Mouse (Mus musculus) kidney, embryonic 14.5 days (tissue): Measurements from ENCODE around the gene Paf1. TPM values are rescaled to one million over a fixed set of nuclear protein-coding genes. Genes with fewer than 3 reads are reported as not detected.

ENCODE experiments used
- ATAC-seq: fragments of 200-750 bp; cut with Nextera tagmentation; 2 replicates; pipeline ENCODE4 v1.8.0; 2017; ENCODE audit warnings: moderate number of reproducible peaks, mild to moderate bottlenecking, moderate TSS enrichment, moderate library complexity; ENCODE audit not compliant: low FRiP score, low TSS enrichment
- H3K27ac ChIP-seq: fragments of 300-500 bp; sonication (generic); 2 replicates; pipeline ENCODE4 v1.5.1; 2014; ENCODE audit warnings: low read depth, mild to moderate bottlenecking, low read length, moderate library complexity, mixed read lengths
- H3K27me3 ChIP-seq: fragments of 300-500 bp; sonication (generic); 2 replicates; pipeline ENCODE4 v1.6.1; 2014; ENCODE audit warnings: mild to moderate bottlenecking, low read length; ENCODE audit not compliant: control insufficient read depth, insufficient read depth
- H3K36me3 ChIP-seq: fragments of 300-500 bp; sonication (generic); 2 replicates; pipeline ENCODE4 v1.6.1; 2014; ENCODE audit warnings: low read length, mixed read lengths; ENCODE audit not compliant: control insufficient read depth, insufficient read depth
- H3K4me1 ChIP-seq: fragments of 300-500 bp; sonication (generic); 2 replicates; pipeline ENCODE4 v1.6.1; 2014; ENCODE audit warnings: low read length, mixed read lengths; ENCODE audit not compliant: control insufficient read depth, insufficient read depth
- H3K4me2 ChIP-seq: fragments of 300-500 bp; sonication (generic); replicated peaks from 2 replicates; pipeline ENCODE4 v1.6.1; 2014; ENCODE audit warnings: low read depth, mild to moderate bottlenecking, low read length
- H3K4me3 ChIP-seq: fragments of 300-500 bp; sonication (generic); 2 replicates; pipeline ENCODE4 v1.5.1; 2014; ENCODE audit warnings: mild to moderate bottlenecking, low read length
- H3K9ac ChIP-seq: fragments of 300-500 bp; sonication (generic); 2 replicates; pipeline ENCODE4 v1.6.1; 2014; ENCODE audit warnings: low read depth, mild to moderate bottlenecking, low read length, moderate library complexity
- H3K9me3 ChIP-seq: fragments of 300-500 bp; sonication (generic); 2 replicates; pipeline ENCODE4 v1.6.1; 2016; ENCODE audit warnings: low read length; ENCODE audit not compliant: control insufficient read depth
- WGBS: fragments of 180-500 bp; shearing (Covaris S2); extraction: QIAGEN DNeasy Blood & Tissue Kit; methylation state at CpG from one replicate; pipeline ENCODE4 v1.1.7; 2014; 5-methylcytosine and 5-hydroxymethylcytosine counted together
- polyA plus RNA-seq: library from polyadenylated mRNA; unstranded; fragments of >200 nt; fragmentation: Nextera tagmentation; extraction: Ambion mirVana; gene quantifications from 2 replicates; pipeline ENCODE4 v1.2.1, GENCODE M21; 2014

Paf1 gene
- polyA plus RNA-seq, 1 experiment from 2014 or later: 82.1 TPM

DNA sequence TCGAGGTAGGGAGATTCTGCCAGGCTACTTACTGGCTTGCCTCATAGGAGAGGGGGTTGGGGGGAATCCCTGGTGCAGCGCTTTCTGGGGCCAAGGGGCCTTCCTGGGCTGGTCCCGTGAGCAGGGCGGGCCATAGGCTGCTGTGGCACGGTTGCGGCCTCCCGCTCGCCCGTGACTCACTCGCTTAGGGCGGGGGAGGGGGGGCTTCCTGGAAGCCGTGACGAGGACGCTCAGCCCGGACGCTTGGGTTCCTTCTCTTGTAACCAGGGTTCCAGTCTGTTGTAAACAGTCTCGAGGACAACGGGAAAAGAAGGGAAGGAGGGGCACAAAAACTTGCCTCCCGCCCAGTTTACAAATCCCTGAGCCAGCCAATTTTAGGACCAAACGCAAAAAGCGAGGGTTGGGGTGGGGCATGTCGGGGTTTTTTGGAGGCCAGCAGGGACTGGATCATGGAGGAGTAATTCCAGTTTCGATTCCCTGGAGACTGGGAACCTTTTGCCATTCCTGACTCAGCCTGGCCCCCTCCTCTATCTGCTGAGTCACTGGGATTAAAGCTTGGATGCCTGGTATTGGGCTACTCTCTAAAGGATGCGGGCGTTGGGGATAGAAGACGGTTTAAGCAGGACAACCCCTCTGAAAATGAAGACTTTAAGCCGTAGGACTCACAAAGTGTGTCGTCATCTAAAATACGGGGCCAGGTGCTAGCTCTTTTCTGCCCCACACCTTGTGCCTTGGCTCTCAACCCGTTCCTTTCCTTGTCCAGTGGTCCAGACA, 11.5 kb upstream of the Paf1 start:
- Histone ChIP-seq H3K9ac (peak overlapping the region; percentile 51; the same call in 1 of the 2 replicates), H3K27me3 (no peaks in the 10 kb centered on the region), H3K27ac (peak overlapping the region; percentile 99), H3K4me1 (peaks cover 49% of the 10 kb centered on the region), H3K9me3 (no peaks in the 10 kb centered on the region), H3K36me3 (peaks cover 13% of the 10 kb centered on the region; the same call in 1 of the 2 replicates), H3K4me3 (peak overlapping the region; percentile 31), H3K4me2 (peak overlapping the region; percentile 48)
- 7% methylated on average over 30 of the region's 30 CpGs for WGBS
- peak; percentile 14; the same call in 1 of the 2 replicates for ATAC-seq

DNA sequence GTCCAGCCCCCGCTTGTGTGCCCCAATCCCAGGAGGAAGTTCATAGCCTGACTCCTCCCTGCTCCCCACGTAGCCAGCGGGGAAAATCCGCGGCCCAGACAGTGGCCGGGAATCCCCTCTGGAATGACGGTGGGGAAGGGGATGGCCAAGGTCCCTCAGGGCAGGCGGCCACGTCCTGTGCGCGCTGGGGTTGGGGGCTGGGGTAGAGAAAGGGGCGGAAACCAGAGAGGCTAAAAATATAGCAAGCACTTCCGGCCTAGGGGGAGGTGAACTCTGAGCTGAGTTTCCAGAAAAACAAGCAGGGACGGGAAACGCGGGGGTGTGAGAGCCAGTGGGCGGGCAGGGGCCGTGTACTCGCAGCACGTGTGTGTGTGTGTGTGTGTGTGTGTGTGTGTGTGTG, 10.8 kb upstream of the Paf1 start:
- Histone ChIP-seq H3K9ac (peak overlapping the region; percentile 51; the same call in 1 of the 2 replicates), H3K4me3 (peak overlapping the region; percentile 31), H3K36me3 (peaks cover 15% of the 10 kb centered on the region; the same call in 1 of the 2 replicates), H3K9me3 (no peaks in the 10 kb centered on the region), H3K27ac (peak overlapping the region; percentile 99), H3K4me1 (peaks cover 48% of the 10 kb centered on the region), H3K4me2 (peak overlapping the region; percentile 48), H3K27me3 (no peaks in the 10 kb centered on the region)
- peak; percentile 50 for ATAC-seq
- WGBS: 3% methylated on average over 19 of the region's 20 CpGs

- ATAC-seq: no peak
Measured at GRCm38 (mm10) chr7:28382347-28382951, 10.3 kb upstream of the Paf1 start.

DNA sequence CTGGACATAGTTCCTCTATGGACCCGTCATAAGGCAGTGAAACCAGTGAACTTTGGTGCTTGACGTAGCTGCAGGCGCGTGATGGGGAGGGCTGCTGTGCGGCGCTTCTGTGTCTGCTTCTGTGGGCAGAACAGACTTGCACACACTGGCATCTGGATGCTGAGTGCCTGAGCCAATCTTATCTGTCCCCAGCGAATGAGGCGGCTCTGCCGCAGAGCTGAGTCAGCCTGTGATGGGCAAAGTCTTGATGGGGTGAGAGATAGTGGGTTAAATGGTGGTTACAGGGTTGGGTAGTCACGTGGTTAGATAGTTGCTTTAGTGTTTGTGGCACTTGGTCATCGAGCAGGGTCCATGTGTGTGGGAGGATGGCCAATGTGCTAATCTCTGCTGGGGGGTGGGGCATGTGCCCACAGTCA, 9.8 kb upstream of the Paf1 start:
- Histone ChIP-seq H3K4me1 (peaks cover 37% of the 10 kb centered on the region), H3K27ac (peak overlapping the region; percentile 99), H3K4me2 (peak overlapping the region; percentile 48; the same call in 1 of the 2 replicates), H3K27me3 (no peaks in the 10 kb centered on the region), H3K9ac (peak overlapping the region; percentile 13; the same call in 1 of the 2 replicates), H3K4me3 (no peak overlapping the region), H3K9me3 (no peaks in the 10 kb centered on the region), H3K36me3 (peaks cover 14% of the 10 kb centered on the region)
- no peak for ATAC-seq
- 56% methylated on average over 11 of the region's 11 CpGs for WGBS

More at GRCm38 (mm10) chr7:28382347-28382951, 10.3 kb upstream of the Paf1 start:
- H3K27ac ChIP-seq: peak overlapping the region; percentile 99
- H3K9me3 ChIP-seq: no peaks in the 10 kb centered on the region
- peaks cover 42% of the 10 kb centered on the region for H3K4me1 ChIP-seq
- H3K9ac ChIP-seq: peak overlapping the region; percentile 51; the same call in 1 of the 2 replicates
- H3K27me3 ChIP-seq: no peaks in the 10 kb centered on the region
- peaks cover 14% of the 10 kb centered on the region; the same call in 1 of the 2 replicates for H3K36me3 ChIP-seq
- H3K4me2 ChIP-seq: peak overlapping the region; percentile 48
- peak overlapping the region; percentile 31; the same call in 1 of the 2 replicates for H3K4me3 ChIP-seq
- WGBS: 42% methylated on average over 11 of the region's 12 CpGs

GRCm38 (mm10) chr7:28383606-28384005, 9.1 kb upstream of the Paf1 start:
- Histone ChIP-seq H3K36me3 (peaks cover 20% of the 10 kb centered on the region), H3K9ac (peak overlapping the region; percentile 13; the same call in 1 of the 2 replicates), H3K4me2 (no peak overlapping the region), H3K4me3 (no peak overlapping the region), H3K9me3 (no peaks in the 10 kb centered on the region), H3K4me1 (peaks cover 34% of the 10 kb centered on the region), H3K27me3 (no peaks in the 10 kb centered on the region), H3K27ac (peak overlapping the region; percentile 99; the same call in 1 of the 2 replicates)
- WGBS: 82% methylated on average over 4 of the region's 4 CpGs
- no peak for ATAC-seq

DNA sequence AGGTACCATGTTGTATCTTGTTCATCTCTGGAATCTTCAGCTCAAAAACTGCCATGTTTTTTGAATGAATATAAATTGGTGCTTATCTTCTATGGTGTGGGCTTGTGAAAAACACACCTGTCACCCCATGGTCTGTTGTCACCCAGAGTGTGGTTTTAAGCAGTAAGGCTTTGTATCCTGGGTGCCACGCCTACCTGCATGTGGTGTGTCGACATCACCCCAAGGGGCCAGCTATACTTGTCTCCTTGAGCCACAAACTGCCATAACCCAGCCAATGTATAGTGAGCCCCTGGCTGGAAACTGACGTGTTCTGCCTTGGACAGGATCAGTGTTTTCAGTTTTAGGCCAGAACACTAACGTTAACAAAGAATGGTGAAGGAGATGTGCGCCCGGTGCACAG, 8.6 kb upstream of the Paf1 start:
- Histone ChIP-seq H3K4me2 (no peak overlapping the region), H3K9ac (no peak overlapping the region), H3K4me3 (no peak overlapping the region), H3K36me3 (peaks cover 24% of the 10 kb centered on the region), H3K27me3 (no peaks in the 10 kb centered on the region), H3K27ac (no peak overlapping the region), H3K4me1 (peaks cover 34% of the 10 kb centered on the region), H3K9me3 (no peaks in the 10 kb centered on the region)
- ATAC-seq: no peak
- 83% methylated on average over 6 of the region's 6 CpGs for WGBS

DNA sequence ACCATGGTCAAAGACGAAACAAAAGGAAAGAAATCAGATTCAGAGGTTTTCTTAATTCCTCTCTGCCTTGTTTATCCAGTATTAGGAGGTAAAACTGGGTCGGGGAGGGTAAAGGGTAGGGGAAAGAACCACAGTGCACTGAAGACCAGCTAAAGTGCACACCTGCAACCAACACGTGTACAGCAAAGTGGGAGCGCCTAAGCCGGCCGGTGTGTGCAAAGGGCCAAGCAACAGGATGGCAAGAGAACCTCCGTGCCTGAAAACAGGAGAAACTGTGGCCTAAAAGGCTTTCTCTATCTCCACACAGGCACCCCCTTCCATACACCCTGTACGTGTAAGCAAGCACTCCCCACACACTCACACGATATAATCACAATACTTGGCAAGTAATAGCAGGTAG, 7.6 kb upstream of the Paf1 start:
- 92% methylated on average over 9 of the region's 9 CpGs for WGBS
- H3K4me2 ChIP-seq: no peak overlapping the region
- H3K9ac ChIP-seq: no peak overlapping the region
- H3K36me3 ChIP-seq: peaks cover 31% of the 10 kb centered on the region
- no peak for ATAC-seq
- no peak overlapping the region for H3K4me3 ChIP-seq
- no peaks in the 10 kb centered on the region for H3K9me3 ChIP-seq
- no peaks in the 10 kb centered on the region for H3K27me3 ChIP-seq
- no peak overlapping the region for H3K27ac ChIP-seq
- H3K4me1 ChIP-seq: peaks cover 30% of the 10 kb centered on the region

DNA sequence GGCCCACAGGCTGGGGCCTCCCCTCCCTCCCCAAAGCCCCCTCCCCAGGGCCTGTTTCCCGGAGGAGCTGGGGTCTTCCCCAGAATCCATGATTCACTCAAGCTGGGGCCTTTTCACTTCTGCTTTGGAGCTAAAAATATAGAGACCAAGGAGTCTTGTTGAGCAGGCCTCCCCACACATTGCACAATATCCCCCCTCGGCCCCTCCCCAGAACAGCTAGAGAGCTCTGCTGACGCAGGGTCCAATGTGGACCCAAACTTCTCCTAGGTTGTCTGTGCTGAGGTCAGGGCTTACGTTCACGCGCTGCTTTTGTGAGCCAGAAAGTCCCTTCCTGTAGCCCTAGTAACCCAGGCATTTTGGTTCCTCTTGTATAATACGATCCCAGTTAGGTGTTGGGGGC, 6.7 kb upstream of the Paf1 start:
- ATAC-seq: no peak
- Histone ChIP-seq H3K4me3 (no peak overlapping the region), H3K27me3 (no peaks in the 10 kb centered on the region), H3K4me2 (no peak overlapping the region), H3K27ac (no peak overlapping the region), H3K9ac (no peak overlapping the region), H3K36me3 (peaks cover 38% of the 10 kb centered on the region), H3K9me3 (no peaks in the 10 kb centered on the region), H3K4me1 (peaks cover 23% of the 10 kb centered on the region)
- WGBS: 90% methylated on average over 7 of the region's 7 CpGs

GRCm38 (mm10) chr7:28386462-28386861, 6.3 kb upstream of the Paf1 start:
- no peaks in the 10 kb centered on the region for H3K27me3 ChIP-seq
- H3K4me3 ChIP-seq: no peak overlapping the region
- H3K27ac ChIP-seq: no peak overlapping the region
- no peak overlapping the region for H3K9ac ChIP-seq
- H3K4me2 ChIP-seq: no peak overlapping the region
- peak; percentile 54 for ATAC-seq
- 12% methylated on average over 4 of the region's 4 CpGs for WGBS
- no peaks in the 10 kb centered on the region for H3K9me3 ChIP-seq
- peaks cover 20% of the 10 kb centered on the region for H3K4me1 ChIP-seq
- peaks cover 38% of the 10 kb centered on the region for H3K36me3 ChIP-seq
